Mouse (Mus musculus): ENCODE data around the gene Tulp3.
"Not testable (repeated sequence)": the region's sequence is repeated elsewhere in the genome, so short reads cannot be mapped to it uniquely, and the experiment has no call there.

Tulp3 gene

DNA sequence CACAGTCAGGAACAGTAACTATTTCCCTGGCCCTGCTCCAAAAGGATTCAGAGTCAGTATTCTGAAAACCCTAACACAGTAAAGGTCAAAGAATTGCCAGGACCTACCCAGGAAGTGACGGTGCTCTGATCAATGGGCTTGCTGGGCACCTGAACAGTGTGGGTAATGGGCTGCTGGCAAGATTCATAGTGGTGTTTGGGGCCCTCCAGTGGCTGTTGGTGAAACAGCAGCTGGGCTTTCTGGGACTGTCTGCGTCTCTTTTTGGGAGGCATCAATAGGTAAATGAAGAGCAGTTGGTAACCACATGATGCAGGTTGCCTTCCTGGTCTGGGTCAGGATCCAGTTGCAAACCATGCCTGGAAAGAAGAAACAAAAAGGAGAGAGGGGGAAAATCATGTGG, 3.3 kb upstream of the Tulp3 start:
- no peak for DNase-seq (ENCODE audit: low read depth, low spot score)

DNA sequence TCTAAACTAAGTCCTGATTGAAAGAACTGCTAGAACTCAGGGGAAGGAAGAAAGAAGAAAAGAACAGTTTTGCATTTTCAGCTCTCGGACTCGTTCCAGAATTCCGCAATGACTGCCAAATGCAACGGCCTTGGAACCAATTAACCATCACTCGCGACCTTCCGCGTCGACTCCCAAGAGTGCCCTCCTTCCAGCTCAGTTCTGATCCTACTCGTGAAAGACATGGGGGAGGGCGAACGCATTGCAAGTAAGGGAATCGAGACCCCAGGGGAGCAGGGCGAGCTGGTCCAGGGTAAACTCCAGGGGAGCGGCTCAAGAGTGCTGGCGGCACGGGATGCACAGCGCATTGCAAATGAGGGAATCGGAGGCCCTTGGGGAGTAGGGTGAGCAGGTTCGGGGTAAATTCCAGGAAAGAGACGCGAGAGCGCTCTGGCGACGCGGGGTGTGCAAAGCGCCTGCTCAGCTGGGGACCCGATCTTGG, 410 bp downstream of the Tulp3 start:
- no peak for DNase-seq (ENCODE audit: low read depth, low spot score)

DNA sequence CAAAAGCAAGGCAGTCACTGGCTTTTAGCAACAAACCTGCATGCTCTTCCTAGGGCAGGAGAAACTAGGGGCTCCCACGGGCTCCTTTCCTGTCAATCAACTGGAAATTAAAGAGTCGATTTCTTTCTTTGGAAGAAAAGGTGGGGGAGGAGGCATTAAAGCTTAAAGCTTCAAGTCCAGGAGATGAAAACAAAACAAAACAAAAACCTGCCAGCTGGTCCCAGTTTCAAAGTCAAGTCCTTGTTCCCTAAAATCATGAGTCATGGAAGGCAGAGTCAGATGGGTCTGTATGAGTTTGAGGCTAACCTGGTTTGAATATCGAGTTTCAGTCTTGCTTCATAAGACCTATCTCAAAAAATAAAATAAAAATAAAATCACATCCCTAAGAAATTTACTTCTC, 1.5 kb downstream of the Tulp3 start:
- no peak for DNase-seq (ENCODE audit: low read depth, low spot score)

DNA sequence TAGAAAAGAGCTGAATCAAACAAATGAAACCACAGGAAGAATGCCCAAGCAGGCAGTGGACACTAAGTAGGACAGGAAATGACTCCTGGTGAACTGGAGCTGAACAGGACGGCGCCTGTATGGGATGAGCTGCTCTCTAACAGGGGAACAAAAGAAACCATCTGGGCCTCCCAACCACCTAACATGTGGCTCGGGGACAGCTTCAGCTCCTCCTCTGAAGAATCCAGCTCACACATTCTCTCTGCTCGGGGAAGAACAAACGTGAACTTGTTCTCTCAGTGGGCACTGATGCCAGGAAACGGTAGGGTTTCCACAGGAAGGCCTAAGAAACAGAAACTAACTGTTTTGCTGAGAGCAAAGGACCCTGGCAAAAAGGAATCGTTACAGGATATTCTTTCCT, 5.9 kb downstream of the Tulp3 start:
- no peak for DNase-seq (ENCODE audit: low read depth, low spot score)

DNA sequence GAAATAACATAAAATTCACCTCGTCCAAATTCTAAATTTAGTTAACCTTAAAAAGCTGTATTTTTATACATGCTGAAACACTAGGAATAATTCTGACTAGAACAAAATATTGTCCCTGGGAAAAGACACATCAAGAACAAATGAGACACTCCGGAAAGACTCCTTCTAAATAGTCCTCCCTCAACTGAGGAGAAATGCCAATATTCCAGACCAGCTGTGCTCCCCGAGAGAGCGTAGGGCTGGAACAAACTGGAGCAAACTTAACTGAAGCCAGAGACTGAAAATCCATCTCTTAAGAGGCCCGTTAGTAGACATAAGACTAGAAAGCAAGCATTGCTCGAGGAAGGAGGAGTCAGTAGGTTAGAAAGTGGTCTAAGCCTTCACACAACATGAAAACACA, 8.9 kb downstream of the Tulp3 start:
- no peak for DNase-seq (ENCODE audit: low read depth, low spot score)

DNA sequence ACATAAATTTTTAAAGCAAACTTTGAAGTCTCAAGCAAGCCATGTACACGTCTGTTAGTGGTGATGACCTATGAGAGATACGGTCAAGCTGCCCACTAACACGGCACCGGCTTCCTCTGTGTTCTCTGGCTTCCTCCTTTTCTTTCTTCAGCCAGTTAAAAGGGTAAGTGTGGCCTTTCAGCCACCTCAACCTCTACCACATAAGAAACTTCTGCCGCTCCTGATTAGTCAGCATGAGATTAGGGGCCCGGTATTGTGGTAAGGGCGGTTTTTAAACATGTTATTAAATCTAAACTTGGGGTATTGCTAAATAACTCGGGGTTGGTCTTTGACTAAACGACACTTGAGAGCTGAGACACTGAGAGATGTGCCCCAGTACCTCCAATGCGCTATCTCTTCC, 10.0 kb downstream of the Tulp3 start:
- DNase-seq (ENCODE audit: low read depth, low spot score), result no peak

DNA sequence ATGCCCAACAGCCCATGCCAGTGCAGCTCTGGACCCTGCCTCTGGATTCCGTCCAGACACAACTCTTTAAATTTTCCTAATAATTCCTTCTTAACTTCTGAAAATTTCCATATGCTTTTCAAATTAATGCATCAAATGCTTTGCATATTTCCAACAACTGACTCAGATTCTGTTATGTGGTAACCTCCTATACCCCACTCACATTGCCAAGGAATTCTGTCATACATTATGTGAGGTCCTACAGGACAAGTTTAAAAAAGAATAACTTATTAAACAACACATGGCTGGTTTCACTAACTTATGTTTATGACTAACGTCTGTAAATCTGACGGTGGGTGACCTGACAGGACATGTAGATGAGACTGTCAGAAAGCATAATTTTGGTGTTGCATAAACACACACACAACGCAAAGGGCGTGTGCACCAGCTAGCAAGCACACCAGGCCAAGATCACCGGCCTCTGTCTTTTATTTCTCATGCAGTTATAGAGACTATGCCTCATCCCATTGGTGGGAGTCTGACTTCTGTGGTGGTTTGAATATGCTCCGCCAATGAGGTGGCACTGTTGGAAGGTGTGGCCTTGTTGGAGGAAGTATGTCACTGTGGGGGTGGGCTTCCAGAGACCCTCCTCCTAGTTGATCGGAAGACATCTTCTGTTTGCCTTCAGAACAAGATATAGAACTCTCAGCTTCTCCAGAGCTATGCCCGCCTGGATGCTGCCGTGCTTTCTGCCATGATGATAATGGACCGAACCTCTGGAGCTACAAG, 13.5 kb downstream of the Tulp3 start:
- DNase-seq (ENCODE audit: low read depth, low spot score), result no peak

DNA sequence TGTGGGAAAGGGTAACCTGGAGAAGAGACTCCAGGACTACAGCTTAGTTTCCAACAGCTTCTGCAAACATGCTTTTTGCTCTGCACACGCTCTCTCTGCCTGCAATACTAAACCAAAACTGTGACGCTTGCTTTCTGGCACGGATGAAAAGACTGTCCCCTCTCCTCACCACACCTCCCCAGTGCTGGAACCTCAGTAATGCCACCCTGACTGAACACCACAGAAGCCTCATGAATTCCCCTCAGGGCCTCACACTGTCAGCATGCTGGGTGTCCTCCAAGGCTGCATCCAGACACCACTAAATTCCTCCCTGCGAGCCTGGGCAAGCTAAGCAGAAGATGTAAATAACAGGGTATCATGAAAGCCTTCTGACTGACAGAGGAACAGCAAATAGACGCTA, 16.8 kb downstream of the Tulp3 start:
- no peak for DNase-seq (ENCODE audit: low read depth, low spot score)

DNA sequence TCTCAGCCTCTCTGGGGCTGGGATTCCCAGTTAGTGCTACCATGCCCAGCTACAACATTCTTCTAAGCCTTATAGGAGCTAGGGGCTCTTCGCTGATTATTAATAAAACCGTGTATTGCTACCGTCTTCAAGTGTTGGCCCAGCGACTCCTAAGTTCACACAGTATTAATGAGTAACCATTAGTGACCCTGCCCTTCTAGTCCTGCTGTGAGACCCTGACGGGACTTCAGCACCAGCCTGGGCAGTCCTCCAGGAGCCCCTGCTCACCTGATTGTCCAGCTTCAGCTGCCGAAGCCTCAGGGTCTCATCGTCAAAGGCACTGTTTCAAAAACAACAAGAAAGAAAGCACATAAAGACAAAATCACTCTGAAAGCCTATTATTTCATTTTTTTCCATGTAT, 18.2 kb downstream of the Tulp3 start:
- no peak for DNase-seq (ENCODE audit: low read depth, low spot score)

DNA sequence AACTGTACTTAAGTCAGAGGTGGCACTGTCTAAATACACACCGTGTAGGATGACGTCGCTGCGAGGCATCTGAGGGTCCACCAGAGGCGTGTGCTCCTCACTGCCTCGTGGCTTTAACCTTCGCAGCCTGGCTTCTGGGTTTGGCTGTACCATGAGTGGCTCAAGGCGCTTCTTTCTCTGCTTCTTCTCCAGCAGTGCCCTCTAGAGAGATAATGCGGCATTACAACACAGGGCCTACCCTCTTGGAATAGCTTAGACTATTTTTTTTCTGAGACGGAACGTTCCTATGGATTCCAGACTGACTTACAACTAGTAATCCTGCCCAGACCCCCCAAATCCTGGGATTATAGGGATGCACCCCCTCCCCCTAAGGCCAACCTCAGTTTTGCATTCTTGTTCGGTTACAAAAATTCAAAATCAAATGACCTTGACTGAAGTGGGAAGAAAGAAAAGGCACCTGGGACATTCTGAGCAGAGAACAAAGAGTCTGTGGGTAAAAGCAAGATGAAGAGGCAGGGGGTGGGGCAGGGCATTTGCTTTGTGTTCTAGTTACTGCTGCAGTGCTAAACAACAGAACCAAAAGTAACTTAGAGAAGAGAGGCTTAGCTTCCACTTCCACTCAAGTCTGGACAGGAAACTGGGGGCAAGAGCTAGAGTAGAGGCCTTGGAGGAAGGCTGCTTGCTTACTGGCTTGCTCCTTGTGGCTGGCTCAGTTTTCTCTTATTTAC, 21.1 kb downstream of the Tulp3 start:
- peak; percentile 87 for DNase-seq (ENCODE audit: low read depth, low spot score)

DNA sequence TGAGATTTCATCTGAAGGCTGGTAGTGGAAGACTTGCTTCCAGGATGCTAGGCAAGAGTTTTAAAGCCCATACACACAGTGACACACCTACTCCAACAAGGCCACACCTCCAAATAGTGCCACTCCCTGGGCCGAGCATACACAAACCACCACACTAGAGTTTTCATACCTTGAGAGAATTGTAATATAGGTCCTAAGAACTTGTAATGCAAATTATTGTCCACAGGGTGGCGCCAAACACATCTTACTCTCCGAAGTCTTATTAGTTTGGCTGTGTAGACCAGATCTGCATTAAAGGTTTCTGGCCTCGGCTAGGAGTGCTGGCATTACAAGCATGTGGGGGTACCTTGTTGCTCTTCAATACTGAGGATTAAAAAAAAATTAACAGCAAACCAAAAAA, 37.3 kb downstream of the Tulp3 start:
- peak; percentile 72 for DNase-seq (ENCODE audit: low read depth, low spot score)

DNA sequence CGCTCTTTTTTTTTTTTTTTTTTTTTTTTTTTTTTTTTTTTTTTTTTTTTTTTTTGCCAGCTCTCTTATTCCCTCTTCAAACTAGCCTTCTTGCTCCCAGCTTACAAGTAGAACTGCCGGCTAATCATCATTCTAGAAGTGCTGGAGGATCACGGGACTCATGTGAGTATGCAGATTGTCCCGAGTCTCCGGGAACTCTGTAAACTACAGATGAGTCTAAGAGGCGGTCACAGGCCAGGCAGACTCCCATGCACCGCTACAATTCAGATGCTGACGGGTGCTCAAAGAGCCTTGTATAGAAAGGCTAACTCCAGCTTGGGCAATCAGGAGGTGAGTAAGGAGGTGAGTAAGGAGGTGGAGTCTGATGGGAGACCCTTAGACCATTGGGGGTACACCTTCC, 40.1 kb downstream of the Tulp3 start:
- no peak for DNase-seq (ENCODE audit: low read depth, low spot score)

DNA sequence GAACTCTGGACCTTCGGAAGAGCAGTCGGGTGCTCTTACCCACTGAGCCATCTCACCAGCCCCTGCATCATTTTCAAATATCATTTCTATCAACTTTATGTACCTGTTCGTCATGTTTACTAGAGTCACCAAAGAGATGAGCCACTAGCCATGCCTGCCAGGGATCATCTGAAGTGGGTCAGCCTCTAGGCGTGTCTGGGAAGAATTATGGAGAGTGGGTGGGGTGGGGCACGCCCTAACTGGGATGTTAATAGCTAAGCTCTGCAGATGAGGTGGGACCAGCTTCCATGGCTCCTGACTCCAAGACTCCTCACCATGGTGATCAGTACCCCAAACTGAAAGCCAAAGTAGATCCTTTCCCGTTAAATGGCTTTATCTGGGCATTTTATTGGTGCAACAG, 40.9 kb downstream of the Tulp3 start:
- no peak for DNase-seq (ENCODE audit: low read depth, low spot score)

DNA sequence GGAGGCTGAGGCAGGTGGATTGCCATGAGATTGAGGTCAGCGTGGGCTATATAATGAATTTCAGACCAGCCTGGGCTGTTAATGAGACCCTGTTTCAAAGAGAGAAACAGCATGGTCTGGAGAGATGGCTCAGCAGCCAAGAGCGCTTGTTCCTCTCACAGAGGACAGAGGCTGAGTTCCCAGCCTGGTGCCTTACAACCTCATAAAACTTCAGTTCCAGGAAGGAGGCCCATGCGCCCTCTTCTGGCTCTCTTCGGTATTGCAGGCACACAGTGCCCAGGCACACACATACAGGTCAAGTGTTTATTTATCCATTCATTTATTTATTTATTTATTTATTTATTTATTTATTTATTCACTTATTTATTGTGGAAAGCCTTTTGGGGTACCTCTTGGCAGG, 47.3 kb downstream of the Tulp3 start:
- DNase-seq (ENCODE audit: low read depth, low spot score), result peak; percentile 70

DNA sequence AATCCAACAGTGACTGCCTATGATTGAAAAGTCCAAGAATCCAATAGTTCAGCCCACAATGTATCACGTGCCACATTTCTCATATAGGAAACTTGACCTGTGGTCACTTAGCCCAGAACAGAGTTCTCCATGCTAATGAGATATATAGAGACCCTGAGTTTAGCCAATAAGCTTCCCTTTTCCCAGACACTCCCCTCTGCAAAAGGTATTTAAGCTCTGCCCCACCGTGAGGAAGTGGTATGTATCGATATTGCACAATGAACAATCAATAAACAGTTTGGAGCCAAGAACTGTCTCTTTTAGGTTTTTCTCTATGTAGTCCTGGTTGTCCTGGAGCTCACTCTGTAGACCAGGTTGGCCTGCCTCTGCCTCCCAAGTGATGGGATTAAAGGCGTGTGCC, 50.9 kb downstream of the Tulp3 start:
- DNase-seq (ENCODE audit: low read depth, low spot score), result no peak

DNA sequence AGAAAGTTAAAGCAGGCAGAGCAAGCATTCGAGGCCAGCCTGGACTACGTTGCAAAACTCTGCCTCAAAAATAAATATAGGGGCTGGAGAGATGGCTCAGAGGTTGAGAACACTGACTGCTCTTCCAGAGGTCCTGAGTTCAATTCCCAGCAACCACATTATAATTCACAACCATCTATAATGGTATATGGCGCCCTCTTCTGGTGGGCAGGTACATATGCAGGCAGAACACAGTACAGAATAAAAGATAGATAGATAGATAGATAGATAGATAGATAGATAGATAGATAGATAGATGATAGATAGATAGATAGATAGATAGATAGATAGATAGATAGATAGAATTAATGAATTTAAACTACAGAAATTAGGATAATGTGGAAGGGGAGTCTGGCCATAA, 53.0 kb downstream of the Tulp3 start:
- DNase-seq (ENCODE audit: low read depth, low spot score), result not testable (repeated sequence)

DNA sequence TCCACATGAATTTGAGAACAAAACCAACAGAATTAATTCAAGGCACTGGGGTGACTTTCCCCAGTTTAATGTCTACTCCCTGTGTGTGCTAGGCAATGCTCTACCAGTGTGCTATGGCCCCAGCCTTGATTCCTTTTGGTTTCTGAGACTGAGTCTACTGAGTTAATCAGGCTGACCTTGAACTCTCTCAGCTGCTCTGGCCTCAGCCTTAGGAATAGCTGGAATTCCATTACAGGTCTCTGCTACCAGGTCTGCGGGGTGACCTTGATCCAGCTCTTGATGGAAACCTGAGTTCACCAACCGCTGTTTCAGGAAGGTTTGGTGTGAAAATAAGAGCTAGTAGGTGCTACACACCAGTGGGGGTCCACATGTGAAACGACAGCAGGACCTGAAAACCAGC, 53.8 kb downstream of the Tulp3 start:
- no peak for DNase-seq (ENCODE audit: low read depth, low spot score)

DNA sequence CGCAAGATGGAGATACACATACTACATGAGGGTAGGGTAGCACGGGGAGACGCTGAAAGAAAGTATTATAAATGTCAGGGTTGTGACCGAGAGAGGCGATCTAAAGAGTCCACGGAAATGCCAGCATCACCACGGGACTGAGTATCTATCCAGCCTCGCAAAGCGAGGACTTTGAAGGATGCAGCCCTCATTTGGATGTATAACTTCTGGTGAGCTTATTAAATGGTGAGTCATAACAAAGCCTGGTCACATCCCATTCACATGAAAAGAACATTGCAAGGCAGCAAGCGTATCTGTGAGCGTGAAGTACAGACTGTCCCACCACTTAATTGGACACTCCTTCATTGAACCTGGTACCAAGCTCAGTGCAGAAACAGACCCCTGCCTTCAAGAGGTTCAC, 54.2 kb downstream of the Tulp3 start:
- DNase-seq (ENCODE audit: low read depth, low spot score), result no peak

DNA sequence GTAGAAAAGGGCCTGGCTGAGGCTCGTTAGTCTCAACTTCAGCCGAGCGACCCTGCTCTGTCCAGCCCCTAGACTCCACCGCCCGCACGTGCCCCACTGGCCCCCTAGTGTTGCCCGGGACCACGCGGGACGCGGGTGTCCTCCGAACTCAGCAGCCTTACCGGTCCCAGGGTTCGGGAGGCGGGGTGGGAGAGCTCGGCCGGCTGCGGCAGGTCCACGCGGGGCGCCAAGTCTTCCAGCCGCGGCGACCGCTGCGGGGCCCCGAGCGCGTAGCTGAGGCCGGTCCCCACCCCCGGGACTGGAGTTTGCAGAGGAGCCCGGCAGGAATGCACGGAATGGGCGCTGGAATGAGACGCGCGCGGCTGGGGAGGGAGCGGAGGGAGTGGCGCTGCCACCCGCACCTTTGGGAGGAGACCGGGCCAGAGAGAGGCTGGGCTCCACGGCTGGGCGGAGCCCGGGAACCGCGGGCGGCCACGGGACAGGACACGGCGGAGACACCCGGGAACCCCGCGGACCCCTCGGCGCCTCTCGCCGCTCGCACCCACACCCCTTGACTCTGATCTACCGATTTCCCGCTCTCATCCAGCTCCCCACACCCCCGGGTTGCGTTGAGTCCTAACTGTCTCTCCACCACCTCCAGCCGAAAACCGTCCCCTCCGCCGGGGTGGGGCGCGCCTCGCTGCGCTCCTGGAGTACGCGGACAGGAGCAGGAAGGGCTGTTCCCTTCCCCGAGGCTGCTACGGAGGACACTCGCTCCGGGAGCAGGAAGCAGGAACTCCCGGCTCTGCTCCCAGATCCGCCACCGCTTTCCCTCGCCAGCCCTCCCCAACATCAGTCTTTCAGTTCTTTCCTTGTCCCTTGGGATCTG, 55.3 kb downstream of the Tulp3 start, which contains the start of gene Tead4:
Gene Tead4, minus strand, starts transcription at position 690 of the 868 bp plus-strand sequence.
- no peak for DNase-seq (ENCODE audit: low read depth, low spot score)

DNA sequence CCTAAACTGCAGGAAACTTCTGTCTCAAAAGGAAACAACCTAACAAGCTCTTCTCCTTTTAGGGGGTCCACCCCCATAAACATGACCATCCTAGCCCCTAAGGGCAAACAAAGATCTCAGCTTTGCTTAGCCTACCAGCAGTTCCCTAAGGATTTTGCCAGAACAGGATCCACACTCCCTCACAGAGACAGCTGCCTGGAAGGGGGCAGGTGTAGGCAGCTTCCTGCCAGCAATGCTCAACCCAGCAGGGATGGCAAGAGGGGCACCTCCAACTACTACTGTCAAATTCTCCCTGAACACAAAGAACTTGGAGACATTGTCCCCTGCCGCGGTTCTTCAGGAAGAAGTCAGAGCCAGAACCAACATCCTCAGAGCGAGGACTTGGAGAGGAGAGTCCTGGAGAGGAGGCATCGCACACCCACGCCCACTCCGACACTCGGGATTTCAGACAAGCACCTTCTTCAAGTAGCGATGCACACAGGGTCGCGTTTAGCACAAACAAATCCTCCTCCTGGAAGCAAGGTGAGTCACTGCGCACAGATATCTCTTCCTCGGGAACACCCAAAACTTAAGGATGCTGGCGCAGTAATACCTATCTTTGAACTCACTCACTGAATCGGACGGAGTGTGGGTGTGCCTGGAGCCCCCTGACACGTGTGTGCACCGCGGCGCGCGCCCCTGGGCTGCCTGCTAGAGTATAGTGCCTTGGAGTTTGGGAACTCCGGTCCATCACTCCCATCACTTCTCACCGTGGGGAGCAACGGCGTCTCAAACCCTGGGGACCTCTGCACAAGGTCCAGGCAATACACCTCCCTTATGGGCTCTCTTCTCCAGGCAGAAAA, 56.1 kb downstream of the Tulp3 start:
- DNase-seq (ENCODE audit: low read depth, low spot score), result no peak

DNA sequence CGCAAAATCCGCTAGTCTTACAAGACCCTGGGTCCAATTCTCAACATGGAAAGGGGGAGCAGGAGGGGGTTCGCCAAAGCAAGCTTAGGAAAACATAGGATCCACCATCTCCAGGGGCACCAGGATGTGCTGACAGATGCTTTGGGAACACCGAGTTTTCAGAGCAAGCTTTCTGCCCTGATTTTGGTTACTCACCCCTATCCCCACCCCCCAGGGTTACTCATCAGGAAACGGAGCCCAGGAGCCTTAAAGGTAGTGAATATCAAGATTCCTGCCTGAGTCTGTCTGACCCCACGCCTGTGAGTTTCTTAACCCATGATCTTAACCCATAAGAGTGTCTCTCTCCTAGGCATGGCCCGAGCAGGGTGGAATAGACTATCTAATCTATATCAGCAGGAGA, 57.4 kb downstream of the Tulp3 start:
- DNase-seq (ENCODE audit: low read depth, low spot score), result no peak
